In genomic region chr15:10439963-10440362, GRCm38 (mm10) we compare ENCODE assay signal across 13 mouse cellular contexts. TPM values are rescaled to one million over a fixed set of nuclear protein-coding genes. Genes with fewer than 3 reads are reported as not detected.
DNase-seq lines count a peak whose midpoint lies in the region; ATAC-seq lines count a peak whose summit lies in the region.
"Had no signal": no experiment of that assay in that cellular context is flagged by ENCODE, and none has a peak within 500 bp of the region (broad histone marks: within the 10 kb centered on the region; RNA-seq: fewer than 3 reads in every experiment).

No protein-coding gene starts in this region.

- peaks cover 21% of the 10 kb centered on the region for H3K36me3 ChIP-seq in kidney, embryonic 16.5 days (ENCODE audit: insufficient read depth, low read length)
- H3K36me3 ChIP-seq in neural tube, embryonic 15.5 days: peaks cover 32% of the 10 kb centered on the region

- no peaks in the 10 kb centered on the region for H3K27me3 ChIP-seq in kidney, embryonic 16.5 days (ENCODE audit: insufficient read depth, low read length)
- H3K27me3 ChIP-seq in neural tube, embryonic 15.5 days (replicated peaks): no peaks in the 10 kb centered on the region
- H3K27me3 ChIP-seq: heart, embryonic 15.5 days; limb, embryonic 15.5 days; midbrain, embryonic 12.5 days had no signal

- 60% methylated on average over 6 of the region's 6 CpGs for WGBS in kidney, embryonic 16.5 days
- WGBS in neural tube, embryonic 15.5 days: 80% methylated on average over 6 of the region's 6 CpGs

- H3K9me3 ChIP-seq in kidney, embryonic 16.5 days (ENCODE audit: low read length): 0 out of 2 replicates have a peak, but pooled peaks cover 6% of the 10 kb centered on the region
- no peaks in the 10 kb centered on the region for H3K9me3 ChIP-seq in neural tube, embryonic 15.5 days (replicated peaks)
- H3K9me3 ChIP-seq: embryonic facial prominence, embryonic 10.5 days; heart, embryonic 15.5 days; limb, embryonic 15.5 days had no signal

- peak; percentile 16 for DNase-seq in embryo, embryonic 10 days (ENCODE audit: low spot score)
- no peak for DNase-seq in embryo, embryonic 10.5 days (ENCODE audit: low spot score)
- peak; percentile 33 for DNase-seq in kidney, adult 9 months
- DNase-seq in 3T3-L1 (ENCODE audit: low read depth, low spot score): peak; percentile 34
- DNase-seq in brain, adult 2 months (ENCODE audit: low read depth, low spot score): peak; percentile 42
- no peak for DNase-seq in gastrocnemius, postnatal 10 days
- DNase-seq: B cell, adult 2 months had no signal

- H3K4me3 ChIP-seq in kidney, embryonic 16.5 days (ENCODE audit: low read length): no peak overlapping the region
- no peak overlapping the region for H3K4me3 ChIP-seq in neural tube, embryonic 15.5 days (replicated peaks)
- H3K4me3 ChIP-seq: embryonic facial prominence, embryonic 10.5 days; heart, embryonic 15.5 days; limb, embryonic 15.5 days; midbrain, embryonic 12.5 days had no signal

- ATAC-seq in kidney, embryonic 16.5 days (ENCODE audit: low FRiP score, low TSS enrichment): no peak
- ATAC-seq in neural tube, embryonic 15.5 days (ENCODE audit: low FRiP score): no peak

- H3K9ac ChIP-seq in kidney, embryonic 16.5 days (replicated peaks; ENCODE audit: low read length): no peak overlapping the region
- no peak overlapping the region for H3K9ac ChIP-seq in neural tube, embryonic 15.5 days (replicated peaks)
- H3K9ac ChIP-seq: heart, embryonic 15.5 days; limb, embryonic 15.5 days; midbrain, embryonic 12.5 days had no signal

- H3K4me1 ChIP-seq in kidney, embryonic 16.5 days (ENCODE audit: insufficient read depth, low read length): no peaks in the 10 kb centered on the region
- no peaks in the 10 kb centered on the region for H3K4me1 ChIP-seq in neural tube, embryonic 15.5 days
- H3K4me1 ChIP-seq: embryonic facial prominence, embryonic 10.5 days; heart, embryonic 15.5 days; limb, embryonic 15.5 days; midbrain, embryonic 12.5 days had no signal

- H3K4me2 ChIP-seq in kidney, embryonic 16.5 days (replicated peaks; ENCODE audit: low read depth, low read length): no peak overlapping the region
- H3K4me2 ChIP-seq in neural tube, embryonic 15.5 days: no peak overlapping the region
- H3K4me2 ChIP-seq: heart, embryonic 15.5 days; limb, embryonic 15.5 days; midbrain, embryonic 12.5 days had no signal

- H3K27ac ChIP-seq in kidney, embryonic 16.5 days (ENCODE audit: low read length): no peak overlapping the region
- H3K27ac ChIP-seq in neural tube, embryonic 15.5 days (replicated peaks): no peak overlapping the region
- H3K27ac ChIP-seq: embryonic facial prominence, embryonic 10.5 days; heart, embryonic 15.5 days; limb, embryonic 15.5 days; midbrain, embryonic 12.5 days had no signal

RNA-seq across cellular contexts. Expression of gene Dnajc21, which starts 30.4 kb away (rescaled TPM):
- 7.8 and 9.1 TPM in 2 replicates for polyA plus RNA-seq in kidney, embryonic 16.5 days (2015; fragmentation: Nextera tagmentation; extraction: Ambion mirVana)
- total RNA-seq in gastrocnemius, postnatal 10 days (2021): 10 to 100 TPM; 26.3 to 28.6 TPM
- polyA plus RNA-seq in neural tube, embryonic 15.5 days (2015; fragmentation: Nextera tagmentation; extraction: Ambion mirVana): 11.0 and 12.3 TPM in 2 replicates

RNA-seq across cellular contexts. Expression of gene Brix1, which starts 45.8 kb away (rescaled TPM):
- polyA plus RNA-seq in kidney, embryonic 16.5 days (2015; fragmentation: Nextera tagmentation; extraction: Ambion mirVana): 92.1 and 93.4 TPM in 2 replicates
- 10 to 100 TPM; 23.0 to 26.3 TPM for total RNA-seq in gastrocnemius, postnatal 10 days (2021)
- polyA plus RNA-seq in neural tube, embryonic 15.5 days (2015; fragmentation: Nextera tagmentation; extraction: Ambion mirVana): 48.7 and 59.4 TPM in 2 replicates

RNA-seq across cellular contexts. Expression of gene Rad1, which starts 45.9 kb away (rescaled TPM):
- 26.8 and 33.7 TPM in 2 replicates for polyA plus RNA-seq in kidney, embryonic 16.5 days (2015; fragmentation: Nextera tagmentation; extraction: Ambion mirVana)
- total RNA-seq in gastrocnemius, postnatal 10 days (2021): 1 to 10 TPM; 6.1 to 7.8 TPM
- polyA plus RNA-seq in neural tube, embryonic 15.5 days (2015; fragmentation: Nextera tagmentation; extraction: Ambion mirVana): 25.5 and 33.0 TPM in 2 replicates

Comparison
In these comparisons a context has a peak if more than half of its experiments do, and no peak if none do; other contexts are left out.
1. DNase-seq: peak in embryo, embryonic 10 days (single experiment), kidney, adult 9 months (single experiment), 3T3-L1 (single experiment) and brain, adult 2 months (single experiment); none in embryo, embryonic 10.5 days (single experiment) and gastrocnemius, postnatal 10 days (single experiment).